Mouse (Mus musculus): ENCODE measurements around the gene Ankle1. TPM values are rescaled to one million over a fixed set of nuclear protein-coding genes. Genes with fewer than 3 reads are reported as not detected.

The Ankle1 gene
- total RNA-seq, 2 experiments from 2014 or later = 0.79 to 1.2 TPM

- intact Hi-C loops (cut with DNase I) = no loop called here
- no peak for DNase-seq (ENCODE audit: extremely low spot score in 1 of 2, low spot score in 2 of 2)
These were observed 52.0 kb downstream of the Ankle1 start for GRCm38 (mm10) chr8:71457659-71458270.

Other genes with a start within 250 kb of the Ankle1 start
- gene Myo9b, start 133.3 kb upstream of the Ankle1 start, total RNA-seq (2021) = 10 to 100 TPM; 30.5 to 30.6 TPM
- 10 to 100 TPM; 14.5 to 19.6 TPM for gene Haus8, start 133.1 kb upstream of the Ankle1 start, total RNA-seq (2021)
- 100 to 1,000 TPM in 1 of 2 experiments, 10 to 100 TPM in 1; 97.6 to 103 TPM for gene Use1, start 39.2 kb upstream of the Ankle1 start, total RNA-seq (2021)
- 10 to 100 TPM; 17.1 to 21.3 TPM for gene Ocel1, start 34.7 kb upstream of the Ankle1 start, total RNA-seq (2021)
- 10 to 100 TPM; 21.9 to 26.2 TPM for gene Nr2f6, start 24.1 kb upstream of the Ankle1 start, total RNA-seq (2021)
- gene Ushbp1, start 10.2 kb upstream of the Ankle1 start, total RNA-seq (2021) = 1 to 10 TPM; 5.0 to 5.9 TPM
- 10 to 100 TPM; 73.4 to 86.2 TPM for gene Babam1, start 9.1 kb upstream of the Ankle1 start, total RNA-seq (2021)
- gene Abhd8, start 57.6 kb downstream of the Ankle1 start, total RNA-seq (2021) = 100 to 1,000 TPM; 171 to 183 TPM
- 10 to 100 TPM; 67.1 to 72.5 TPM for gene Mrpl34, start 58.9 kb downstream of the Ankle1 start, total RNA-seq (2021)
- 100 to 1,000 TPM; 120 to 127 TPM for gene Dda1, start 63.2 kb downstream of the Ankle1 start, total RNA-seq (2021)
- 10 to 100 TPM; 67.7 to 71.5 TPM for gene Ano8, start 80.0 kb downstream of the Ankle1 start, total RNA-seq (2021)
- gene Gtpbp3, start 82.1 kb downstream of the Ankle1 start, total RNA-seq (2021) = 10 to 100 TPM; 29.0 to 29.2 TPM
- 1 to 10 TPM; 5.6 to 7.3 TPM for gene Plvap, start 105.7 kb downstream of the Ankle1 start, total RNA-seq (2021)
- gene Ccdc194, start 119.7 kb downstream of the Ankle1 start, total RNA-seq (2021) = not detected
- gene Bst2, start 131.4 kb downstream of the Ankle1 start, total RNA-seq (2021) = 1 to 10 TPM in 1 of 2 experiments, under 1 TPM in 1; 0.95 to 3.4 TPM
- gene Mvb12a, start 136.9 kb downstream of the Ankle1 start, total RNA-seq (2021) = 10 to 100 TPM; 35.1 to 36.6 TPM
- not detected for gene Tmem221, start 152.9 kb downstream of the Ankle1 start, total RNA-seq (2021)
- not detected for gene Nxnl1, start 160.6 kb downstream of the Ankle1 start, total RNA-seq (2021)
- 10 to 100 TPM; 69.5 to 73.6 TPM for gene Slc27a1, start 162.9 kb downstream of the Ankle1 start, total RNA-seq (2021)
- 10 to 100 TPM; 63.1 to 75.1 TPM for gene Pgls, start 186.2 kb downstream of the Ankle1 start, total RNA-seq (2021)
- 1 to 10 TPM; 3.4 to 3.5 TPM for gene Fam129c, start 191.6 kb downstream of the Ankle1 start, total RNA-seq (2021)
- 10 to 100 TPM; 65.9 to 71.6 TPM for gene Colgalt1, start 205.0 kb downstream of the Ankle1 start, total RNA-seq (2021)

All from left cerebral cortex, postnatal 10 days (tissue).